Mouse (Mus musculus): ENCODE data around the gene Pcbp2. TPM values are rescaled to one million over a fixed set of nuclear protein-coding genes. Genes with fewer than 3 reads are reported as not detected.

The Pcbp2 gene
- polyA plus RNA-seq, 1 experiment from 2014 or later, result 68.4 TPM

DNA sequence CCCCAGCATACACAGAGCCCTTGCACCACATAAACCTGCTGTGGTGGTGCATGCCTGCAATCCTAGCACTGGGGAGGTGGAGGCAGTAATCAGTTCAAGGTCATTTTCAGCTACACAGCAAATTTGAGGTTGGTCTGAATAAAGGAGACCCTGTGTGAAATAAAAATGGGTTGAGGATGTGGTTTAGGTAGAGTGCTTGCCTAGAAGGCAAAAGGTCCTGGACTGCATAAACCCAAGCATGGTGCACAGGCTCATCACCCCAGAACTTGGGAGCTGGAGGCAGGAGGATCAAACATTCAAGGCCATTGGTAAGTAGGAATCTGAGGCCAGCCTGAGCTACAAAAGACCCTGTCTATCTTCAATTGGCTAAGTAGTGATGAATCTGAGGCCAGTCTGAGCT, 37.2 kb downstream of the Pcbp2 start:
- peaks cover 10% of the 10 kb centered on the region for H3K4me1 ChIP-seq (ENCODE audit: insufficient read depth)
- no peak overlapping the region for H3K4me2 ChIP-seq (ENCODE audit: low read depth, low read length)
- no peak overlapping the region for H3K4me3 ChIP-seq (ENCODE audit: low read depth, low read length)
- no peaks in the 10 kb centered on the region for H3K27me3 ChIP-seq (ENCODE audit: insufficient read depth, low read length)
- peaks cover 19% of the 10 kb centered on the region for H3K36me3 ChIP-seq (replicated peaks; ENCODE audit: insufficient read depth, low read length)
- H3K9ac ChIP-seq (replicated peaks), result no peak overlapping the region
- H3K9me3 ChIP-seq (ENCODE audit: low read length), result no peaks in the 10 kb centered on the region
- no peak overlapping the region for H3K27ac ChIP-seq (ENCODE audit: low read depth)
- DNase-seq (no peak), ATAC-seq (no peak)
- TF ChIP-seq CTCF (IDR thresholded peaks at IDR 0.05; ENCODE audit: low read depth), result no peak
- no peak for TF ChIP-seq EP300 (IDR thresholded peaks at IDR 0.05; ENCODE audit: low read depth)

DNA sequence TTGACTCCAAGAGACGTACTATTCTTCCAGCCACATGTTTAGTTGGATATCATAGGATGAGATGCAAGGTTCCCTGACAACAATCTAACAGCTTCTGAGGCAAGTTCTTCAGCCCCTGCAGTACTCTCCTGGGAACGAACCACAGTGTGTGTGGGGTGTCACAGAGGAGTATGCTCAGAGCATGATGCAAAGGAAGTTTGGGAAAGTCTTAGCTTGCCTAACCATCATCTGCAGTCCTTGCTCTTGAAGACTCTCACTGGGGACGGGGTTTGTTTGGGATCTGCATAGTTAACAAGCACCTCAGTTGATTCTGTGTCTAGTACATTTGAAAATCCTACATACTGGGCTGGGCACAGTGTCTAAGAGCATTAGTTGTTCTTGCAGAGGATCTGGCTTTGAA, 38.0 kb downstream of the Pcbp2 start:
- Histone ChIP-seq H3K4me1 (ENCODE audit: insufficient read depth) (peaks cover 10% of the 10 kb centered on the region), H3K9me3 (ENCODE audit: low read length) (no peaks in the 10 kb centered on the region), H3K9ac (replicated peaks) (no peak overlapping the region), H3K27me3 (ENCODE audit: insufficient read depth, low read length) (no peaks in the 10 kb centered on the region), H3K27ac (ENCODE audit: low read depth) (no peak overlapping the region), H3K36me3 (replicated peaks; ENCODE audit: insufficient read depth, low read length) (peaks cover 13% of the 10 kb centered on the region), H3K4me3 (ENCODE audit: low read depth, low read length) (no peak overlapping the region), H3K4me2 (ENCODE audit: low read depth, low read length) (no peak overlapping the region)
- WGBS (ENCODE audit: insufficient replicate concordance), result 72% methylated on average over 3 of the region's 3 CpGs
- ATAC-seq (no peak), DNase-seq (no peak)
- TF ChIP-seq EP300 (IDR thresholded peaks at IDR 0.05; ENCODE audit: low read depth) (no peak), CTCF (IDR thresholded peaks at IDR 0.05; ENCODE audit: low read depth) (no peak)

DNA sequence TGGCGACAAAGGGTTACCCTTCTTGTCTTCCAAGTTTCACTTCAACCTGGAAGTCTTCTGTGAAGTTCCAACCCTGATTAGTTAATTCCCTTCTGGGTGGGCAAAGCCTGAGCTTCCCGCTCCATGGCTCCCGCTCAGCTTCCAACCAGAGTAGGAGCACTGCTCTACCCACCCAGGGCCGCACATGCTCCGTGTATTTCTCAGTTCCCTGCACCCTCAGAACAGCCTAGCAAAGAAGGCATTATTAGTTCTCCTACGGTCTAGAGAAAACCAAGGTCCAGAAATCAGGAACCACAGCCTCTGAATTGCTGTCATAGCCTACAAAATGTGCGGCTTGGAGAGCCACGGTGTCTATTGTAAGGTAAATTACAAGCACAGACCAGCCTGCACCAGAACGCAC, 39.8 kb downstream of the Pcbp2 start:
- peak; percentile 33 for ATAC-seq
- TF ChIP-seq EP300 (IDR thresholded peaks at IDR 0.05; ENCODE audit: low read depth) (no peak), CTCF (IDR thresholded peaks at IDR 0.05; ENCODE audit: low read depth) (no peak)
- no peaks in the 10 kb centered on the region for H3K9me3 ChIP-seq (ENCODE audit: low read length)
- H3K36me3 ChIP-seq (replicated peaks; ENCODE audit: insufficient read depth, low read length), result no peaks in the 10 kb centered on the region
- no peaks in the 10 kb centered on the region for H3K27me3 ChIP-seq (ENCODE audit: insufficient read depth, low read length)
- H3K27ac ChIP-seq (ENCODE audit: low read depth), result no peak overlapping the region
- 14% methylated on average over 9 of the region's 9 CpGs for WGBS (ENCODE audit: insufficient replicate concordance)
- no peak for DNase-seq
- H3K4me1 ChIP-seq (ENCODE audit: insufficient read depth), result peaks cover 10% of the 10 kb centered on the region
- H3K4me3 ChIP-seq (ENCODE audit: low read depth, low read length), result peak overlapping the region; percentile 64
- peak overlapping the region; percentile 97 for H3K4me2 ChIP-seq (ENCODE audit: low read depth, low read length)
- H3K9ac ChIP-seq (replicated peaks), result peak overlapping the region; percentile 58

DNA sequence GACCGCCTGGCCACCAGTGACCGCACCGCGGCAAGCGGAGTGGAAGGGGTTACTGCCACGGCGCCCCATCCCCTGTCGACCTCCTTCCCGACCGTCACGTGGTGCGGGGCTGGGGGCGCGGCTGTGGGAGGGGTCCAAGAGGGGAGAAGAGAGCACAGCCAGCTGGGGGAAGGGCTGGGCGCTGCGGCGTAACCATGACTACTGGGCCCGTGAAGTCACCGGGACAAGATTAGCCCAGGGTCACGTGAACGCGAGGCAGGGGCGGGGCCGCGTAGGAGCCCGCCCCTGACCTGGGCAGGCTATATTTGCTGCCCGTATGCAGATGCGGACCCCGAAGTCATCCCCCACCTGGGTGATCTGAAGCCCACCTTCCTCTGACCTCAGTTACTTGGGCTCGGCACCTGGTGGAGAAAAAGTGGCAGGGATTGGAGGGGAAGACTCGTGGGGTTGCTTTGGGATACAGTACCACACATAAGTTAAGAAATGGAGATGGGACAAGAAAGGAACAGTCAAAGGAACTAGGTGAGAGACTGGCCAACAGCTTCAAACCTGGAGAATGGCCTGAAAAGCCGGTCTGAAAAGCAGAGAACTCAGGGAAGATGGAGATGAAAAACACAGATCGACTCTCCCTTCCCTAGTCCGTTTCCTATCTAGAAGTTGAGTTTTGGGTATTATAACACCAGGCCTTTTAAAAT, 40.4 kb downstream of the Pcbp2 start:
- Histone ChIP-seq H3K9me3 (ENCODE audit: low read length) (no peaks in the 10 kb centered on the region), H3K9ac (replicated peaks) (peak overlapping the region; percentile 58), H3K27ac (ENCODE audit: low read depth) (no peak overlapping the region), H3K4me3 (ENCODE audit: low read depth, low read length) (peak overlapping the region; percentile 64), H3K4me2 (ENCODE audit: low read depth, low read length) (peak overlapping the region; percentile 97), H3K27me3 (ENCODE audit: insufficient read depth, low read length) (no peaks in the 10 kb centered on the region), H3K36me3 (replicated peaks; ENCODE audit: insufficient read depth, low read length) (no peaks in the 10 kb centered on the region), H3K4me1 (ENCODE audit: insufficient read depth) (peaks cover 10% of the 10 kb centered on the region)
- WGBS (ENCODE audit: insufficient replicate concordance), result 5% methylated on average over 32 of the region's 34 CpGs
- DNase-seq, result peak; percentile 85
- TF ChIP-seq EP300 (IDR thresholded peaks at IDR 0.05; ENCODE audit: low read depth), result no peak
- TF ChIP-seq CTCF (IDR thresholded peaks at IDR 0.05; ENCODE audit: low read depth), result no peak
- ATAC-seq, result peak; percentile 92

DNA sequence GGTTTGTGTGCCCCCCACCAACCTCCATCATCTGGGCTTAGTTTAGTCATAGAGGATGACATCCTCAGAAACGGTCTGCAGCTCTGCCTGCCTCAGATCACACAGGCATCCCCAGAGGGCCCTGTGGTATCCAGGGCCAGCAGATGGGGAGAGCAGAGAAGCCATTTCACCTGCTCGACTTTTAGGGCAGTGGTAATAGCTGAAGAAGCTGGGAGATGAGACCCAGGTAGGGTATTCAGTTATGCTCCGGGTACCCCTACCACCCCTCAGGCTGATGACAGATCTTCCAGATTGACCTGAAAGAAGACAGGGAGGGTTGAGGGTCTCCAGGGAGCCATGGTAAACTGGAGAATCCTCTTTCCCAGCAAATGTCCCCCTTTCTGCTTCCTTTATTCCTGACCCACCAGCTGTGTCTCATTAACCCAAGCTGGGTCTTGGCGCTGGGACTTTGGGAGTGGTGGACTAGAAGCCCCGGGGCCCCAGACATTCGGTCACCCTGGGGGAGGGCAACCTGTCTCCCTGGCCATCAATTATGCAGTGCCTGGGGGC, 41.0 kb downstream of the Pcbp2 start:
- WGBS (ENCODE audit: insufficient replicate concordance), result 40% methylated on average over 6 of the region's 6 CpGs
- Histone ChIP-seq H3K4me3 (ENCODE audit: low read depth, low read length) (no peak overlapping the region), H3K36me3 (replicated peaks; ENCODE audit: insufficient read depth, low read length) (no peaks in the 10 kb centered on the region), H3K27me3 (ENCODE audit: insufficient read depth, low read length) (0 out of 2 replicates have a peak, but pooled peaks cover 5% of the 10 kb centered on the region), H3K9me3 (ENCODE audit: low read length) (no peaks in the 10 kb centered on the region), H3K4me1 (ENCODE audit: insufficient read depth) (peaks cover 15% of the 10 kb centered on the region), H3K4me2 (ENCODE audit: low read depth, low read length) (peak overlapping the region; percentile 97; the same call in 1 of the 2 replicates), H3K27ac (ENCODE audit: low read depth) (no peak overlapping the region), H3K9ac (replicated peaks) (0 out of 2 replicates have a peak overlapping the region, but pooled peaks have one; percentile 58)
- DNase-seq, result no peak
- ATAC-seq, result no peak
- TF ChIP-seq CTCF (IDR thresholded peaks at IDR 0.05; ENCODE audit: low read depth), result no peak
- no peak for TF ChIP-seq EP300 (IDR thresholded peaks at IDR 0.05; ENCODE audit: low read depth)

DNA sequence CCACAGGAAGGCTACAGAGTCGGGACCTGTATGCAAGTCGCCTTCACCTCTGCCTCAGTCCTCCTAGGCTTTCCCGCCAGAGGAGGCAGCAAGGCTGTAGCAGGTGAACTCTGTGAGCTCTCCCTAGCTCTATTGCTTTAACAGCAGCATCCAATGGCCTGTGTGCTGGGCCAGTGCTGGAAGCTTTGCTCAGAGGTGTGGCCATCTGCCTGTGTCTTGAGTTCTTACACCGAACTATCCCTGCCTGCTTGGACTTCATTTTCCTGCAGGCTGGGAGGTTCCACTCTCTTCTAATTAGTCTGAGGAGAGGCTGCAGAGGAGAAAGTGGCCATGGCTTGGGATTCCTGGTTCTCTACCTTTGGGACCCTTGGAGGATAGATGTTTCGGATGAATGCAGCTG, 41.7 kb downstream of the Pcbp2 start:
- Histone ChIP-seq H3K27me3 (ENCODE audit: insufficient read depth, low read length) (0 out of 2 replicates have a peak, but pooled peaks cover 5% of the 10 kb centered on the region), H3K4me3 (ENCODE audit: low read depth, low read length) (no peak overlapping the region), H3K4me2 (ENCODE audit: low read depth, low read length) (no peak overlapping the region), H3K9ac (replicated peaks) (no peak overlapping the region), H3K9me3 (ENCODE audit: low read length) (no peaks in the 10 kb centered on the region), H3K27ac (ENCODE audit: low read depth) (no peak overlapping the region), H3K36me3 (replicated peaks; ENCODE audit: insufficient read depth, low read length) (no peaks in the 10 kb centered on the region), H3K4me1 (ENCODE audit: insufficient read depth) (peaks cover 21% of the 10 kb centered on the region)
- WGBS (ENCODE audit: insufficient replicate concordance), result 65% methylated on average over 5 of the region's 5 CpGs
- ATAC-seq (no peak), DNase-seq (no peak)
- TF ChIP-seq CTCF (IDR thresholded peaks at IDR 0.05; ENCODE audit: low read depth) (no peak), EP300 (IDR thresholded peaks at IDR 0.05; ENCODE audit: low read depth) (no peak)

All from liver, postnatal 0 days (tissue).